Mouse (Mus musculus) urinary bladder, adult 18-20 months (tissue): ENCODE data around the gene Adamtsl1.

ENCODE experiments used
- DNase-seq, 2 experiments: peaks; one replicate each; pipeline ENCODE4 v3.0.0; 2022; ENCODE audit warnings: low spot score in 2 of 2, mixed read lengths in 2 of 2

Adamtsl1 gene

GRCm38 (mm10) chr4:85918366-85918765 lies 404.4 kb downstream of the Adamtsl1 start:
- DNase-seq, result no peak

- DNase-seq, result no peak
Measured at GRCm38 (mm10) chr4:85920474-85920873, 406.5 kb downstream of the Adamtsl1 start.

DNA sequence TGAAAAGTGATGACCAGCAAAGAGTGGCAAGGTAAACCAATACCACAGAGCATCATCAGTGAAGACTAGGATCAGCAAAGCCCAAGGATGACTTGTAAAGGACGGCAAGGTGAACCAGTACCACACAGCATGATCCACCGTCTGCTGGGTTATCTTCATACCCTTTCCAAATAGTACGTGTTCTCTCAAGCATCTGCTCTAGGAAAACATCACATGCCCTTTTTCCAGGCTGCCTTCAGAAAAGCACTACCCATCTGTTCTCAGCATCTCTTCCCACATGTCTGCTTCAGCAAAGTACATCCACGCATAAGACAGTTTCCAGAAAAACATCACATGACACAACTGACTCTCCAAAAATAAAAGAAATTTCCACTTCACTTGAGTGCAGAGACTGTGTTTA lies 408.8 kb downstream of the Adamtsl1 start:
- DNase-seq, result no peak

GRCm38 (mm10) chr4:85932129-85932528 lies 418.2 kb downstream of the Adamtsl1 start:
- DNase-seq, result no peak

- no peak for DNase-seq
Measured at GRCm38 (mm10) chr4:85939460-85939859, 425.5 kb downstream of the Adamtsl1 start.

DNA sequence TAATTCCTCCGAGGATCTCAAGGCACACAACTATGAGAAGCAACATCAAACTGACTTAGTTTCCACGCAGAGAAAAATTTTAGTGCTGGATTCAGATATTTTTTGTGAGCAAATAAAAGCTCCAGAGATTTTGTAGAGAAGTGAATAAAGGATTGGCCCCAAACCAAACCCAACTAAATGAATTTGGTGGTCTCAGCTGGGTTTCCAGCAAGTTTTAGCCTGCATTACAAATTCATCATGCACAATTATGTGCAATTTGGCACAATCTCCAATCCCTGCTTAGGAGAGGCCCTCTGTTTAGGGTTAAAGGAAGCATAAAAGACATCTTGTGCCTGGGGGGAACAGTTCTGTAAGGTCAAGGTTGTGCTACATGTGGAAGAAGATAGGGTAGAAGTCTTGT lies 427.9 kb downstream of the Adamtsl1 start:
- no peak for DNase-seq

DNA sequence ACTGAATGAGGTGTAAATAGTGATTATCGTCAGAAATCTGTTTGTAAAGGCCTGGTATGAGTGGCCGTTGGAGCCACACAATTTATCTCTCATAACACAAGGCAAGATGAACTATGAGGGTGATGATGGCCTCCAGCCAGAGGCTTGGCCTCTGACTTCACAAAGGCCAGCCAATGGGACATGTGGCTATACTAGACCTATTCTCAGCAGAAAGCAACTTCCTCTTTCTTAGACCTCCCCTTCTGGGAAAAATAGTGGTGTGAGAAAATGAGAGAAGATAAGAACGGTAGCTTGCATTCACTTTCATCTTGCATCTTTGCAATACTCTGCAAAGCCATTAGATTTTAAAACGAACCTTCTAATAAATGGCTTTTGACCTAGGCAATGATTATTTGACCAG lies 439.6 kb downstream of the Adamtsl1 start:
- no peak for DNase-seq

- DNase-seq, result no peak
Measured at GRCm38 (mm10) chr4:85955387-85955786, 441.4 kb downstream of the Adamtsl1 start.

DNA sequence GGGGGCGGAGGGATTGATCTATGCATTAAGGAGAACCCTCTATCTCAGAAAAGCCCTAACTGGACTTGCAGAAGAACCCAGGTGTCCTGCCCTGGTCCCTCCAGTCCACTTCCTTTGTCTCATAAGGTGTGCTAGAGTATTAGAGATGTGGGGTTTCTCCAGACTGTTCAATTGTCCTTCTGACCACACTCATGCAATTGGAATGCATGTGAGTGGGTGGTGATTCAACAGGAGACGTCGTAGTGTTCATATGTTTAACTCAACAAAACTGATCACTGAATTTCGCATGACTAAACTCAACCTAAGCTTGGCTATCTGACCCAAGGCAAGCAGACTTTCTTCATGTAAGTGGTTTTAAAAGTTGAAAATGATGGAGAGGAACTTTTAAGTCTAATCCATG lies 443.3 kb downstream of the Adamtsl1 start:
- no peak for DNase-seq

DNA sequence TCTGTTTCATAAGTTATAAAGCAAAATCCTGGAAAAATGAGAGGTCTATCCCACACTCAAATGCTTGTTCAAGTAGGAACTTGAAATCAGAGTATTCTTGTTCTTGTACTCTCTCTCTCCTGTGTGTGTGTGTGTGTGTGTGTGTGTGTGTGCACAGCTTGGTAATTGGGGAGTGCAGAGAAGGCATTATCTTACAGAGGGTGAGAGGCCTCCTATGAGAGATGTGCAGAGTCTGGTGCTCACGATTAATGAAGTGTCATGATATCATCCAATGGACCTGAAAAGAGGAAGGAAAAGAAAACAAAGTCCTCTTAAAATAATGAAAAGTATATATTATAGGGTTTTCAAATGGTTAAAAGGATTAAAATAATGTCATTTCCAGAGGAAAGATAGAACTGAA lies 443.9 kb downstream of the Adamtsl1 start:
- DNase-seq, result no peak

- DNase-seq, result no peak
Measured at GRCm38 (mm10) chr4:85959019-85959418, 445.0 kb downstream of the Adamtsl1 start.

DNA sequence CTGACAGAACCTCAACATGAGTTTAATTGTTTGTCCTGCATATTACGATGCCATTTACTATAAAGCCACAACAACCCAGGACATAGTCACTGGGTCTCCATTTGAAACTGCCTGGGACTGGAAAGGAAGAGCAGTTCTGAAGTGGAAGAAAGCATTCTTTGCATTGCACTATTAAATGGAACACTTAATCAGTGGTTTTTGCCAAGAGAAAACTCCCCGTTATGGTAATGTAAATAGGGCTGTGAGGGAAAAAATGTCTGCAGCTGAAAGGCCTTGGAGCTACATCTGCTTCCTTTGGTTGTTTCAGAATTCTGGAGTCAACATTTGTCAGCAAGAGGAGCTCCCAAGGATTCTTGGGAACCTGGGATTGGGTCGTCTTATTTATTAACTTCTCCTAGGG lies 462.2 kb downstream of the Adamtsl1 start:
- DNase-seq, result no peak

DNA sequence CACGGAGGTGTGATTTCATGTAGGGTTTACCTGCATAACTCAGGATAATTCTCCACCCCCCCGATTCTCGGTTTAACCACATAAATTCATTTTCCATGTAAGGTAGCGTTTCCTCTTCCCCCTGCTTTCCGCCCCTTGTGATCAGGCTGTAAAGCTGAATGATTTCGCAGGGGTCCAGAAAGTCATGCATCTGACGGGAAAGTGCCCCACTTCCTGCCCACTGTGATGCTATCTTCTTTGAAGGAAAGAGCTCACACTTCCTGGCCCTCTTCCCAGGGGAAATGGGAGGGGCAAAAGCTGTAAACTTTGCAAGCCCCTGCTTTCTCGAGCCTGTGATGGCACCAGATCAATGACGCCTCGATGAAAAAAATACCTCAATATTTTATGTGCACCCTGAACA lies 465.2 kb downstream of the Adamtsl1 start:
- no peak for DNase-seq

DNA sequence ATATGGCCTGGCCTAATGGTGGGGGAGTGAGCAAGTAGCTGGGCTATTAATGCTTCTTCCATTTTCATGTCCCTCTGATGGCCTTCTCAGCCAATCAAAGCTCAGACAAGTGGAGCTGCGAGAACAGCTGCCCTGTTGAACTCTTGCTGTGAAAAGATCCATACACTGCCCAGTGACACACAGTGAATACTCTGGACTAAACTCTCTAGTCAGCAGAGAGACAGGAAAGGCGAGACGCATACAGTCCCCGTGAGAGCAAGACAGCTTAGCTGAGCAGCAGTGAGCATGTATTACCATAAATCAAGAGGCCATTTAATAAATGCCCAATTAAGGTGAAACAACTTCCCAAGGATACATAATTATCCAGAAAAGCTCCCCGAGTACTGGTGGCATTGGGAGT lies 492.6 kb downstream of the Adamtsl1 start:
- no peak for DNase-seq

DNA sequence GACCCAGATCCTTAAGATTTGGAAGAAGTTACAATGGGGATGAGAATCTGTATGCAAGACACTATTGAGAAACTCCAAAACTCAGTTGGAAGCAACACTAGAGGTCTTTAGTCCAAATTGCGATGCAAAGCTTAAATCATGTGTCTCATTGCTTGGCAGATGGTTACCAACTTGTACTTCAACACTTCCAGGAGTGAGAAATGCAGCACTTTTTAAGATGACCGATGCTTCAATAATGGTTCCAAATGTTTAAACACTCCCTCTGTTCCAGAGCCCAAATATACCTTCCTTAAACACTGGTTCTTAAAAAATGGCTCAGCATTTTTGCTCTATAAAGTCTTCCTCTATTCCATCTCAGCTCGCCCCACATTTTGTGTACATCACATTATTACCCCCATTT lies 499.7 kb downstream of the Adamtsl1 start:
- DNase-seq, result no peak

DNA sequence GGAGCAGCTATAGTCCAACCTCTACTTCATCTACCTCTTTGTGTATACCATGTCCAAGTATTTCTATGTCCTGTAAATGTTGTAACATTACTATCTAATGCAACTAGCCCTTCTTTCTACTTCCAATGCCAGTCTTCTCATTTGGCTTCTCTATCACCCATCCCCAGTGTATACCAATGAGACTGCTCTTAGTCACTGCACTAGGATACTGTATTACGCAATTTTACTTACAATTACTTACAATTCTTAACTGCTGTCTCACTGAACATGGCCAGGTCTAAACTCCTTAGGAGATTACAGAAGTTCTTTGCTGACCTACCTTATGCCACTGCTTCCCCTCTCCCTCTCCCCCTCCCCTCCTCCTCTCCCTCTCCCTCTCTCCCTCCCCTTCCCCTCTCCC lies 505.0 kb downstream of the Adamtsl1 start:
- no peak for DNase-seq

DNA sequence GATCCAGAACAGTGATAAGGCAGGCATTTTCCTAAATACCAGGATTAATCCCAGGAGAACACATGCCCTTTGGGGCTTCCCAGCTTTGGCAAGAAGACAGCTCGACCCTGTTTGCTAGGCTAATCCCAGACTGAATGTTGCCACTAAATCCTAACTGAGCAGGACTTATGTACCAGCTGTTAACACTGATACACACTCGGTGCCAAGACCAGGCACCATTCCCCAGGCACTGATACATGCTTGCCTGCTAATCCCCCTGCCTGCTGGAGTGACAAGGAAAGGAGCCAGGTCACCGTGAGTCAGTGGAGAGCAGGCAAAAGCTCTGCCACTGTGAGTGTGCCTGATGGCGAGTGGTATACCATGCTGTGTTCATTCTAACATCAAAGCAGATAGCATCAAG lies 505.6 kb downstream of the Adamtsl1 start:
- no peak for DNase-seq

- no peak for DNase-seq
Measured at GRCm38 (mm10) chr4:86020372-86021090, 506.6 kb downstream of the Adamtsl1 start.

DNA sequence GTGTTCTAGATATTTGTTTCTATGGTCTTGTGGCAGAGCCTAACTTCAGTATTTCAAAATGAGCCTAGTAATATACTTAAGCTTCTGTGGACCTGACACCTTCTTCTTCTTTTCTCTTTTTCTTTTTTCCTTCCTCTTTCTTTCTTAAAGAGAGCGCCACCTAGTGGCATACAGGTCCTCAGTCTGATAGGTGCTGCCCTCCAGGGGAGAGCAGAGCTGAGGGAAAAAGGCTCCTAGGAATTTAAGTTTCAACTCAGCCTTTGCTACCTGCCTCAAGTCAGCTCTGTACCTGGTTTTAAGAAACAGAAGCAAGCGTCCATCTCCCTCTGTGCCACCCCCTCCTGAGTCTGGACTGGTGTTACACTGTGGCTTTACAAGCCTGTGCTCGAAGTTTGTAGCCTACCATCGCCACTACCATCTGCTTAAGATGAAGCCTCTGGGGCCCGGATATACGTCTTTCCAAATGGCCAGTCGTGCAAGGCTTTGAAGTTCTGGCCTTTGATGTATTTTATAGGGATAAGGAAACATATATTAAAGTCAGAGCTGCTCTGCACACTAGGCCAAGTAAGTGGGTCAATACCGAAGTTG lies 510.7 kb downstream of the Adamtsl1 start:
- no peak for DNase-seq

GRCm38 (mm10) chr4:86029486-86029885 lies 515.5 kb downstream of the Adamtsl1 start:
- DNase-seq, result no peak

DNA sequence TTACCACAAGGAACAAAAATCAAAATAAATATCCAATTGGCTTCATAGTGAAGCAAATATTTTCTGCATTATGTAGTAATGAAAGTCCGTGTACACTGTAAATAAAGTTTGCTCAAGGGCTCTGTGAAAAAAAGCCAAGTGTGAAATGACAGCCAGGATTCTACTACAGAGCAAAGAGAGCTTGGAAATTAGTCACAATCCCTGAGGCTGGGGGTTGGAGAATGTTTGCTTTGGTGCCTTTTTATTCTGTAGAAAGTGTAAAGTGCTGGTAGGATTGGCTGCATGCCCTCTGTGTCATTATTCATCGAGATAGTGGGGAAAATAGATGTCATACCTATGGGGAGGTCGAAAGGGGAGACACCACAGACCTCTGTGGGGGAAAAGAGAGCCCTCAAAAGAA lies 516.2 kb downstream of the Adamtsl1 start:
- no peak for DNase-seq

DNA sequence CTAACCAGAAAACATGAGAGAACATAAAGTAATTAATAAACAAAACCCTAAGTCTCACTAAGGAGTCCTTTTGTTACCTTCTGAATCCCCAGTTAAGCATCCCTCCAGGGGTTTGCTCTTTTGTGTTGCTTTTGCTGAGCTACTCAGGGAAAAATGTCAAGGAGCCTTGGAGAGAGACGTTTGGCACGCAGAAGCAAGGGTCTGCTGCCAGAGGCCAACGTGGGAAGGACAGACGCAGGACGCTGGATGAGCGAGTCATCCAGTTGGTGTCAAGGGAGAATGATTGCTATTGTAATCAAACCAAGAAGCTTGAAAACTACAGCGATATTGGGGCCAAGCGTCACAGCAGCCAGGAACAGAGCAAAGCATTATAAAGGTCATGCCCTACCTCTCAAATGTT lies 517.1 kb downstream of the Adamtsl1 start:
- DNase-seq, result no peak

DNA sequence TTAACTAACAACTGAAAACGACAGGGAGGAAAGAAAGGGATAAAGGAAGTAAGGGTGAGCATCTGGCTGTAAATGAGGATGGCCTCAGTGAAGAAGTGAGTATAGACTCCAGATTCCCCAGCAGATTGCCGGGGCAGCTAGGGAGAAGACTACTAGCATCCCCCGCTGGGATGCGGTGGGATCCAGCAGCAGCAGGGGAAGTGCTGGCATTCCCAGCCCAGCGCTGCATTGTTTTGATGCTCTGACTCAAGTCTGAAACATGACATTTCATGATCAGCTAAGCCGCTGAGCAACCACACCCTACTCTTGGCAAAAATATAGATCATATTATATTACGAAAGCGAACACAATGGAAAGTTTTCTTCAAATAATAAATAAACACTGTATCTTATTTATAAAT lies 526.9 kb downstream of the Adamtsl1 start:
- DNase-seq, result no peak

DNA sequence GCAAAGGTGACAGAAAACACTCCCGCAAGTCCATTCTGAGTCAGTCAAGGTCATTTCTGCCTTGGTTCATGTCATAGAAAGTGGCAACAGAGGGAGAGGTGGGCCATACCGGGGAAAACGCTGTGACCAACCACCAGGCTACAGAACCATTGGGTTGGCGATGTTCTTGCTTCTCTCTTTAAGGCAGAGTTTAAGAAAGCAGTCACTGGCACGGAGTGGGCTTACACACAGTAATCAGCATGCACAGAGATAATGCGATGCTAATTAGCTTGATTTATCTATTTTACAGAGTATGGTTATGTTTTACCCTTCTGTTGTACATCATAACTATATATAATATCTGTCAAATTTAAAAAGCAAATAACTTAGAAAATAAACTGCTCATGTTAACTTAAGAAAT lies 531.5 kb downstream of the Adamtsl1 start:
- DNase-seq, result no peak
